Mouse (Mus musculus) G1E (cell line): Measurements from ENCODE around the gene Fosb.

Experiments used
- CTCF ChIP-seq: IDR thresholded peaks from 2 replicates; pipeline ENCODE4 v1.5.1; 2012; ENCODE audit warnings: low read depth, low read length, inconsistent platforms, mixed read lengths
- POLR2AphosphoS5 ChIP-seq: IDR thresholded peaks from 2 replicates; pipeline ENCODE4 v1.6.1; 2012; ENCODE audit warnings: low read depth, low read length, inconsistent platforms; ENCODE audit not compliant: insufficient replicate concordance
- TAL1 ChIP-seq: conservative IDR thresholded peaks from 2 replicates; pipeline ENCODE4 v1.6.1; 2012; ENCODE audit warnings: low read depth, low read length, inconsistent platforms, mixed read lengths

DNA sequence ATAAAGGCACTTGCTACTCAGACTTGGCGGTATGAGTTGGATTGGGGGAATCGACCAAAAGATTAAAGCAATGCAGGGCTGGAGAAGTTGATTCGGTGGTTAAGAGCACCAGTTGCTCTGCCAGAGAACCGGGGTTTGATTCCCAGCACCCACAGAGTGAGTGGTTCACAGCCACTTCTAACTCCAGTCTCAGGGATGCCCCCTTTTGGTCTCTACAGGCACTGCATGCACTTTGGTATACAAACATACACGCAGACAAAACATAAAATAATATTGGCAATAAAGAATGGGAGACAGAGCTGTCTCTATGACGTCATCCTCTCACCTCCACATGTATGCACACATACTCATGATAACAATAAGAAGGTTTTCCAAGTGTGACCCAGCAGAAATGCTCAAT is 12.8 kb downstream of the Fosb start:
- no peak for TF ChIP-seq CTCF
- no peak for TF ChIP-seq TAL1
- no peak for TF ChIP-seq POLR2AphosphoS5
